21 mouse cellular contexts compared by ENCODE assay signal in genomic region chr8:61476160-61476559, GRCm38 (mm10).
"Had no signal": no experiment of that assay in that cellular context is flagged by ENCODE, and none has a peak within 500 bp of the region (broad histone marks: within the 10 kb centered on the region; RNA-seq: fewer than 3 reads in every experiment).

No protein-coding gene starts in this region.

- H3K27me3 ChIP-seq: intestine, embryonic 15.5 days; limb, embryonic 12.5 days; limb, embryonic 15.5 days; neural tube, embryonic 12.5 days; neural tube, embryonic 15.5 days had no signal

- H3K4me1 ChIP-seq: limb, embryonic 12.5 days; limb, embryonic 15.5 days; neural tube, embryonic 12.5 days; neural tube, embryonic 15.5 days had no signal

- H3K27ac ChIP-seq: intestine, embryonic 15.5 days; limb, embryonic 12.5 days; limb, embryonic 15.5 days; liver, embryonic 14.5 days; neural tube, embryonic 12.5 days; neural tube, embryonic 15.5 days had no signal

- ATAC-seq: liver, postnatal 0 days; lung, postnatal 0 days had no signal

- H3K4me3 ChIP-seq: intestine, embryonic 15.5 days; limb, embryonic 12.5 days; limb, embryonic 15.5 days; neural tube, embryonic 12.5 days; neural tube, embryonic 15.5 days had no signal

- H3K9ac ChIP-seq: intestine, embryonic 15.5 days; limb, embryonic 12.5 days; limb, embryonic 15.5 days; liver, embryonic 14.5 days; liver, postnatal 0 days; lung, embryonic 14.5 days; neural tube, embryonic 12.5 days; neural tube, embryonic 15.5 days had no signal

- DNase-seq: kidney, adult 18-20 months; left cerebral cortex, postnatal 4 days; liver, postnatal 0 days; lung, embryonic 14.5 days; lung, postnatal 36 days; midbrain, embryonic 14.5 days; right cerebral cortex, adult 18-20 months; right cerebral cortex, postnatal 14 days; right cerebral cortex, postnatal 4 days; thymus, adult 18-20 months; thymus, postnatal 14 days; thymus, postnatal 4 days had no signal

- H3K36me3 ChIP-seq: intestine, embryonic 15.5 days; limb, embryonic 12.5 days; limb, embryonic 15.5 days; neural tube, embryonic 12.5 days; neural tube, embryonic 15.5 days had no signal

- H3K4me2 ChIP-seq: intestine, embryonic 15.5 days; limb, embryonic 12.5 days; limb, embryonic 15.5 days; liver, embryonic 11.5 days; lung, embryonic 14.5 days; midbrain, embryonic 11.5 days; neural tube, embryonic 12.5 days; neural tube, embryonic 15.5 days had no signal

- H3K9me3 ChIP-seq: intestine, embryonic 15.5 days; limb, embryonic 12.5 days; limb, embryonic 15.5 days; neural tube, embryonic 12.5 days; neural tube, embryonic 15.5 days had no signal
